Mouse (Mus musculus) heart, embryonic 15.5 days (tissue): ENCODE measurements around the gene Nans. TPM values are rescaled to one million over a fixed set of nuclear protein-coding genes. Genes with fewer than 3 reads are reported as not detected.
A peak's percentile ranks its signal among the peaks of the same experiment; 100 is the strongest.

Source experiments
- ATAC-seq: fragments of 200-750 bp; cut with Nextera tagmentation; replicated peaks from 2 replicates; pipeline ENCODE4 v1.8.0; 2017; ENCODE audit warnings: low read depth, moderate TSS enrichment; ENCODE audit not compliant: insufficient number of reproducible peaks, insufficient read depth, low FRiP score
- H3K27ac ChIP-seq: fragments of 300-500 bp; sonication (generic); 2 replicates; pipeline ENCODE4 v1.5.1; 2015; ENCODE audit warnings: mild to moderate bottlenecking, inconsistent platforms
- H3K27me3 ChIP-seq: fragments of 300-500 bp; sonication (generic); 2 replicates; pipeline ENCODE4 v1.6.1; 2015; ENCODE audit warnings: inconsistent platforms
- H3K36me3 ChIP-seq: fragments of 300-500 bp; sonication (generic); 2 replicates; pipeline ENCODE4 v1.6.1; 2015; ENCODE audit warnings: mild to moderate bottlenecking, inconsistent platforms
- H3K4me1 ChIP-seq: fragments of 300-500 bp; sonication (generic); replicated peaks from 2 replicates; pipeline ENCODE4 v1.6.1; 2015; ENCODE audit warnings: inconsistent platforms
- H3K4me2 ChIP-seq: fragments of 300-500 bp; sonication (generic); 2 replicates; pipeline ENCODE4 v1.6.1; 2015; ENCODE audit warnings: inconsistent platforms, mild to moderate bottlenecking, moderate library complexity
- H3K4me3 ChIP-seq: fragments of 300-500 bp; sonication (generic); 2 replicates; pipeline ENCODE4 v1.5.1; 2015; ENCODE audit warnings: mild to moderate bottlenecking, inconsistent platforms
- H3K9ac ChIP-seq: fragments of 300-500 bp; sonication (generic); 2 replicates; pipeline ENCODE4 v1.6.1; 2015; ENCODE audit warnings: mild to moderate bottlenecking, inconsistent platforms
- H3K9me3 ChIP-seq: fragments of 300-500 bp; sonication (generic); replicated peaks from 2 replicates; pipeline ENCODE4 v1.6.1; 2016; ENCODE audit warnings: inconsistent platforms
- WGBS: fragments of 180-500 bp; shearing (Covaris S2); methylation state at CpG from one replicate; pipeline ENCODE4 v1.1.7; 2015; ENCODE audit warnings: mixed read lengths; 5-methylcytosine and 5-hydroxymethylcytosine counted together
- polyA plus RNA-seq: library from polyadenylated mRNA; unstranded; fragments of >200 nt; fragmentation: Nextera tagmentation; extraction: Ambion mirVana; gene quantifications from 2 replicates; pipeline ENCODE4 v1.2.1, GENCODE M21; 2015

Gene Nans
- polyA plus RNA-seq, 1 experiment from 2014 or later = 48.0 TPM

DNA sequence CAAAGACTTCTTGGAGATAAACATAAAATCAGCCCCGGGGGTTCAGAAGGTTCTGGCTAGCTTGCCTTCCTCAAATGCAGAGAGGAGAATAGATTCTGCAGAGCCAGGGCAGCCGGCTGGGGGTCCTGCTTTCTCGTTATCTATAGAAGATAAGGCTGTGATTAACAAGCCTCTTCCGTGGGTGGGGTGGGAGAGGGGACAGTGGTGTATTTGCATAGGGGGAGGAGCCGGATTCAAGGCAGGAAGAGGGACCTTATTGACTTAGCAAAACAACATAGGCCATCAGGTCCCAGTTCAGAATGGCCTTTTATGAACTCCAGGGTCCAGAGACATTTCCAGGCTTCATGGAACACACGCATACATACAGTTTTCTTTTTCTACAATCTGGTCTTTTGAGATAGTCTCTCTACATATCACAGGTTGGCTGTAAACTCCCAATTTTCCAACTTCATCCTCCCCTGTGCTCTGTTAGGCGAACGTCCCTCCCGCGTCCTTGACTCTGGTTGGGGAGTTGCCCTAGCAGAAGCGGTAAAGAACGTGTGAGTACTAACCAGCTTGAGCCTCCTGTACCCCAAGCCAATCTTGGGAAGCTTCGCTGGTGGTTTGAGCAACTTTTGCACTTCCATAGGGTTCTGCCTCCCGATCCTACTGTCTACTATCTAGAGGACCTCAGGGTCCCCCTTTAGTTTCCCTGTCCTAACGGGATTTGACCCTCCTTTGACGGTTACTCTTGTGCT, 46.2 kb downstream of the Nans start:
- peak overlapping the region; percentile 59 for H3K4me3 ChIP-seq
- WGBS = 5% methylated on average over 16 of the region's 16 CpGs
- peaks cover 24% of the 10 kb centered on the region for H3K4me1 ChIP-seq
- H3K36me3 ChIP-seq = no peaks in the 10 kb centered on the region
- H3K27me3 ChIP-seq = peaks cover 90% of the 10 kb centered on the region
- ATAC-seq = 0 out of 2 replicates have a peak, but pooled peaks have one; percentile 23
- H3K9me3 ChIP-seq = no peaks in the 10 kb centered on the region
- H3K4me2 ChIP-seq = peak overlapping the region; percentile 80
- no peak overlapping the region for H3K27ac ChIP-seq
- H3K9ac ChIP-seq = peak overlapping the region; percentile 53

DNA sequence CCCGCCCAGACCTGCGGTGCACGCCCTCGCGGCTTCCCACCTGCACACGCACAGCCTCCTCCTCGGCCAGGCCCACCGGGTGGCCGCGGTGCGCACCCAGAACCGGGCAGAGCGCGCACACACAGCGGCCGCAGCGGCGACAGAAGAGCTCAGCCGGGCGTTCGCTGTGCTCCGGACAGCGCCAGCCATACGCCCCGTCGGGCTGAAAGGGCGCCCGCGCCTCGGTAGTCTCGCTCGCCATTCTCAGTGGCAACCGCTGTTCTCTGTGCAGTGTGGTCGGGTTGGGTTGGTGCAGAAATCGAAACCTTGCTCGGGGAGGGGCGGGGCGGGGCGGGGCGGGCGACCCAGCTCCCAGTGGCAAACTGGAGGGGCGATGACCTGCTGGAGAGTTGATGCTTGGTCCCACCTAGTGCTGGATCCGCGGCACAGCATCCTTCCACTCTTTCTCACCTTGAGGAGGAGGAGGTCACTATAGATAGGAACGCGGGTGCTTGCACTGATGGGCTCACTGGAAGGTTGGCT, 46.9 kb downstream of the Nans start, which contains the start of gene Trim14:
Gene Trim14, minus strand, starts transcription at position 302 of the 522 bp plus-strand sequence.
- Histone ChIP-seq H3K4me1 (peaks cover 24% of the 10 kb centered on the region), H3K9ac (peak within 1 kb of the TSS; percentile 53), H3K27me3 (peaks cover 91% of the 10 kb centered on the region), H3K4me3 (peak within 1 kb of the TSS; percentile 59), H3K27ac (no peak within 1 kb of the TSS; the same call in 1 of the 2 replicates), H3K9me3 (no peaks in the 10 kb centered on the region), H3K4me2 (peak within 1 kb of the TSS; percentile 80), H3K36me3 (no peaks in the 10 kb centered on the region)
- ATAC-seq = peak; percentile 33; the same call in 1 of the 2 replicates
- under 1% methylated on average over 46 of the region's 46 CpGs for WGBS

DNA sequence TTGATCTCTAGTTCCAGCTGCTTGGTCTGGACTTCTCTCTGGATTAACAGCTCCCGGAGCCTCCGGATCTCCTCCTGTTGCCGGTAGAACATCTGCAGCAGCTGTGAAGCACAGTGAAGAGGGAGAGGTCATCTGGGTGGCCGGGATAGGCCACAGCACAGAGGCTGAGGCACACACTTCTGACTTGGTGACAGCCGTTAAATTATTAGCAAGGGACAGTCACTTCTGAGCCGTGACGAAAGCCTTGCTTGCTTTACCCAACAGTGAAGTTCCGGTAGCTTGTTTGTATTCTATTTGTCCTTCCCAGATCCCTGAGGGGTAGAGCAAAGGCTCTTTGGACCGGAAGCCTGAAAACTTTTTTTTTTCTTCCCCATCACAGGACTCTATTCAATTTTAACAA, 50.1 kb downstream of the Nans start:
- Histone ChIP-seq H3K27ac (no peak overlapping the region), H3K9me3 (no peaks in the 10 kb centered on the region), H3K9ac (no peak overlapping the region), H3K36me3 (no peaks in the 10 kb centered on the region), H3K4me1 (peaks cover 21% of the 10 kb centered on the region), H3K4me2 (no peak overlapping the region), H3K4me3 (no peak overlapping the region), H3K27me3 (peaks cover 64% of the 10 kb centered on the region)
- 63% methylated on average over 9 of the region's 9 CpGs for WGBS
- ATAC-seq = no peak

DNA sequence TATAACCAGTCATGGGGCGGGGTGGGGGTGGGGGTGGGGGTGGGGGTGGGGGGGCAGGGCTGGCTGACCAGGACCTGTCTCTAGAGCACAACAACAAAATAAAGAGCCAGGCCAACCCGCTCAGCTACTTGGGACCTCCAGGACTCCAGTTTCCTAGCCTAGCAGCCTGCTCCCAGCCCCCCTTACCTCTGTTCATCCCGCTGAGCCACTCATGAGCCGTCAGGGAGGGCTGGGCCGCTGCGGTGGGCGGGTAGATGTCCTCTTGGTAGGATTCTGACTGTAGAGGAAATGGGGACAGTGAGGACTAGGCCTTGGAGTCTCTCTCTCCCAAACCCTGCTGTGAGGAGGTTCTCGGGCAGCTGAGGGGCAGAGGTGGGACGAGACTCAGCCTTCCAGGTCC, 52.7 kb downstream of the Nans start:
- Histone ChIP-seq H3K36me3 (no peaks in the 10 kb centered on the region), H3K4me2 (no peak overlapping the region), H3K27me3 (peaks cover 48% of the 10 kb centered on the region), H3K9me3 (no peaks in the 10 kb centered on the region), H3K9ac (no peak overlapping the region), H3K4me1 (no peaks in the 10 kb centered on the region), H3K4me3 (no peak overlapping the region), H3K27ac (no peak overlapping the region)
- 40% methylated on average over 9 of the region's 9 CpGs for WGBS
- ATAC-seq = no peak

DNA sequence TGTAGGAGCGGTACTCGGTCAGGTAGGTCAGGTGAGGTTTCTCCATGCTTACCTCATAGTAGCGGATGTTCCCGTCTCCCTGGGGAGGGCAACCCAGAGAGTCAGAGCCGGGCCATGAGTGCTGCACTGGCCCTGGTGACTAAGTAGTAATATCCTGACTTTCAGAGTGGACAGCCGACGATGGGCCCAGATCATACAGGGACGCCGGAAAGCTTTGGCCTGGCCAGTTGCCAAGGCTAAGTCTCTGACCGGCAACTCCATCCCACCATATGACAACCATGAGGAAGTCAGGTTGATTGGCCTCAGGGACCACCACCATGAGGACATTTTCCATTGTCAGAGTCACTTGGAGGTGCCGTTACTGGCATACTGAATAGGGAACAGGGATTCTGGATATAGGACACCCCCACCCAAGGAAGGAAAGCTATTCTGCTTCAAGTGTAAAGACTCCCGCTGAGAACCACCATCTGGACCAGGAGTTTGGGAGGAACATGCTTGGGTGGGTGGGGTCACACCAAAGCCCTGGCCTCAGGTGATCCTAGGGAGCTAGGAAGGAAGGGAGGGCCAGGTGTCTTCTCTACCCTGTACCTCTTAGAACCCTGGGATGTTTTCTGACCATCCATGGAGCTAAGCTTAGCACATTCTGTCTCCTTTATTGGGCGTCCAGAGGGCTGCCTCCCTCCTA, 54.5 kb downstream of the Nans start:
- Histone ChIP-seq H3K4me2 (no peak overlapping the region), H3K9ac (no peak overlapping the region), H3K27me3 (peaks cover 36% of the 10 kb centered on the region), H3K27ac (no peak overlapping the region), H3K4me3 (no peak overlapping the region), H3K9me3 (no peaks in the 10 kb centered on the region), H3K4me1 (no peaks in the 10 kb centered on the region), H3K36me3 (no peaks in the 10 kb centered on the region)
- WGBS = 83% methylated on average over 13 of the region's 13 CpGs
- ATAC-seq = no peak

DNA sequence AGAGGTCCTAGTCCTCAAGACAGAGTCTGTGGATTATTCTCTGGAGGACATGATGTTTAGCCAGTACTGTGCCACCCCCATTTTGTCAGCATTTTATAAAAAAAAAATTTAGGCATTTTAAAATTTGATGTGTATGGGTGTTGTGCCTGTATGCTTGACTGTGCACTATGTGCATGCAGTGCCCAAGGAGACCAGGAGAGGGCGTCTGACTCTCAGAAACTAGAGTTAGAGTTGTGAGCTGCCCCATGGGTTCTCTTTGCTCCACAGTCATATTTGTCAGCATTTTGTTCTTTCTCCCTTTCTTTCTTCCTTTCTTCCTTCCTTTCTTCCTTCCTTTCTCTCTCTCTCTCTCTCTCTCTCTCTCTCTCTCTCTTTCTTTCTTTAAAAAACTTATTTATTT, 55.3 kb downstream of the Nans start:
- no peaks in the 10 kb centered on the region for H3K9me3 ChIP-seq
- peaks cover 38% of the 10 kb centered on the region for H3K27me3 ChIP-seq
- no peak overlapping the region for H3K27ac ChIP-seq
- WGBS = 21% methylated on average over 1 of the region's 1 CpGs
- no peaks in the 10 kb centered on the region for H3K36me3 ChIP-seq
- ATAC-seq = no peak
- H3K4me2 ChIP-seq = no peak overlapping the region
- H3K9ac ChIP-seq = no peak overlapping the region
- no peaks in the 10 kb centered on the region for H3K4me1 ChIP-seq
- no peak overlapping the region for H3K4me3 ChIP-seq

DNA sequence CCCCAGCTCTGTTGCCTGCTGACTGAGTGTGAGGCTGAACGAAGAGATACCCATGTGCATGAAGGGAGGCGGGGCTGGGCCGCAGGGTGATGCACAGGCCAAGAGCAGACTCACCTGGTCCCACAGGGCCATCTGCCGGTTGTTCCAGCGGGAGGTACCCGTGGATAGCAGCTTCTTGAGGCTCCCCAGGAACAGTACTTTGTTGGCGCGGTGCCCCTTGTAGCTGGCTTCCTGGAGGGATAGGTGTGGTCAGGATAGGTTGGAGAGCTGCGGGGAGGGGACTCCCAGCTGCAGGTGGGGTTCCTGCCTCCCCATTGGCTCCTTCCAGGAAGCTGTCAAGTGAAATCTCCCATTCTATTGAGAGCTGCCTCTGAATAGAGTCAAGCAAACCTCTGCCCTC, 56.5 kb downstream of the Nans start:
- no peak overlapping the region for H3K4me3 ChIP-seq
- no peak overlapping the region for H3K4me2 ChIP-seq
- no peak overlapping the region for H3K27ac ChIP-seq
- no peaks in the 10 kb centered on the region for H3K4me1 ChIP-seq
- no peaks in the 10 kb centered on the region for H3K36me3 ChIP-seq
- H3K9ac ChIP-seq = no peak overlapping the region
- H3K27me3 ChIP-seq = peaks cover 26% of the 10 kb centered on the region
- no peaks in the 10 kb centered on the region for H3K9me3 ChIP-seq
- no peak for ATAC-seq
- 13% methylated on average over 9 of the region's 9 CpGs for WGBS

DNA sequence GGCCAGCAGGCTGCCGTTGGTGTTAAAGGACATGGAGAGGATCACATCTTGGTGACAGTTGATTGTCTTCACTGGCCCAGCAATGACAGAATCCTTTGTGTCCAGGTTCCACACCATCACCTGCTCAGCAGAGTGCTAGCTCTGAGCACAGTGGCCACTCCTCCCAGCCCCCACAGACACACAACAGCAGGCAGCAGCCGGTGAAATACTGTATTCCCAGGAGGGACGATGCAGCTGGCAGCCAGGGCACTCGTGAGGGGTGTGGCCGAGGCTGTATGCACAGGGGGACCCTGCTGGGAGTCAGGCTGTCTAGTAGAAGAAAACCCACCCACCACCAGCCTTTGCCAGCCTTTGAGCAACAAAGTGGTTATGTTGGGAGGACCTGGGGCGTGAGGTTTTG, 57.7 kb downstream of the Nans start:
- no peak overlapping the region for H3K4me3 ChIP-seq
- no peak overlapping the region for H3K27ac ChIP-seq
- ATAC-seq = no peak
- peaks cover 20% of the 10 kb centered on the region for H3K27me3 ChIP-seq
- H3K4me2 ChIP-seq = no peak overlapping the region
- WGBS = 46% methylated on average over 6 of the region's 6 CpGs
- no peak overlapping the region for H3K9ac ChIP-seq
- no peaks in the 10 kb centered on the region for H3K9me3 ChIP-seq
- H3K4me1 ChIP-seq = no peaks in the 10 kb centered on the region
- no peaks in the 10 kb centered on the region for H3K36me3 ChIP-seq

DNA sequence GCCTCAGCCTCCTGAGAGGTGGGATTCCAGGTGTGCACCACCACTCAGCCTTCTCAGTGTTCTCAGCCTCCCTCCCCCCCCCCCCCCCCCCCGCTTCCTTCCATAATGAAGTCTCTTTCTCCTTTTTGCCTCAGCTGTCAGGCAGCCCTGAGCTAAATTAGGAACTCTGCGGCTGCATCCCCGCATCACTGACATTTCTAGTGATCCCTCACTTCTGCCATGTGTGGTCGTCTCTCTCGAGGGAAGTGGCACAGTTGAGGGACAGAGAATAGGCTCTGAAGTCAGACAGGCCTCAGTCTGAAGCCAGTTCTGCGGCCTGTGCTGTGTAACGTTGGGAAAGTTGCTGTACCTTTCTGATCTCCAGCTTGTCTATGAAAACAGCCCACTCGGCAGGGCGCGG, 60.9 kb downstream of the Nans start:
- Histone ChIP-seq H3K4me2 (no peak overlapping the region), H3K27me3 (peaks cover 20% of the 10 kb centered on the region), H3K36me3 (no peaks in the 10 kb centered on the region), H3K4me1 (peaks cover 8% of the 10 kb centered on the region), H3K4me3 (no peak overlapping the region), H3K9me3 (no peaks in the 10 kb centered on the region), H3K27ac (no peak overlapping the region), H3K9ac (no peak overlapping the region)
- WGBS = 69% methylated on average over 9 of the region's 10 CpGs
- no peak for ATAC-seq

DNA sequence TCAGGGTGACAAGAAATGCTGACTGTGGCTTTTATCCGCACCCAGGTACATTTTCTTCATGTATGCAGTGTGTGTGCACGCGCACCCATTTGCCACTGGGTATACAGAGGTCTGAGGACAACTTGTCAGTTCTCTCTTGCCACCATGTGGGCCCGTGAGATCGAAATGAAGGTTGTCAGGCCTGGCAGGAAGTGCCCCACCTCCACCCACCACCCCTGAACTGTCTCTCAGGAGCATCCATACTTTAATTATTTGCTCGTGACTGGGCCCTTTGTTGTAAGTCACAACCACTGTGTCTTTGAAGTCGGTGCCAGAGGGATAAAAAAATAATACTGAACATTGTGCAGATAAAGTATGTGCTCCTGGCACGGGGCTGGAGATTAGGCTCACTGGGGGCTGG, 61.4 kb downstream of the Nans start:
- no peak for ATAC-seq
- Histone ChIP-seq H3K9ac (no peak overlapping the region), H3K4me2 (no peak overlapping the region), H3K27me3 (peaks cover 20% of the 10 kb centered on the region), H3K9me3 (no peaks in the 10 kb centered on the region), H3K4me3 (no peak overlapping the region), H3K4me1 (peaks cover 8% of the 10 kb centered on the region), H3K36me3 (no peaks in the 10 kb centered on the region), H3K27ac (no peak overlapping the region)
- 61% methylated on average over 8 of the region's 8 CpGs for WGBS
